Mouse (Mus musculus): ENCODE results near the gene Pla2g15.

The Pla2g15 gene

GRCm38 (mm10) chr8:106134751-106135571 is 15.2 kb upstream of the Pla2g15 start:
- ATAC-seq (ENCODE audit: insufficient number of reproducible peaks, low FRiP score, low TSS enrichment), result no peak

- no peak for ATAC-seq (ENCODE audit: insufficient number of reproducible peaks, low FRiP score, low TSS enrichment)
Measured at GRCm38 (mm10) chr8:106135672-106136071, 14.5 kb upstream of the Pla2g15 start.

GRCm38 (mm10) chr8:106136156-106137130 is 13.8 kb upstream of the Pla2g15 start, which contains the start of gene Esrp2:
Gene Esrp2 (minus strand): TSS chr8:106136974.
- ATAC-seq (ENCODE audit: insufficient number of reproducible peaks, low FRiP score, low TSS enrichment), result no peak

- ATAC-seq (ENCODE audit: insufficient number of reproducible peaks, low FRiP score, low TSS enrichment), result no peak
Measured at GRCm38 (mm10) chr8:106137218-106137905, 12.8 kb upstream of the Pla2g15 start.

- ATAC-seq (ENCODE audit: insufficient number of reproducible peaks, low FRiP score, low TSS enrichment), result no peak
Measured at GRCm38 (mm10) chr8:106137906-106138477, 12.2 kb upstream of the Pla2g15 start.

- no peak for ATAC-seq (ENCODE audit: insufficient number of reproducible peaks, low FRiP score, low TSS enrichment)
Measured at GRCm38 (mm10) chr8:106138616-106139015, 11.6 kb upstream of the Pla2g15 start.

- no peak for ATAC-seq (ENCODE audit: insufficient number of reproducible peaks, low FRiP score, low TSS enrichment)
Measured at GRCm38 (mm10) chr8:106140191-106140590, 10.0 kb upstream of the Pla2g15 start.

- peak; percentile 70 for ATAC-seq (ENCODE audit: insufficient number of reproducible peaks, low FRiP score, low TSS enrichment)
Measured at GRCm38 (mm10) chr8:106140769-106141168, 9.4 kb upstream of the Pla2g15 start.

GRCm38 (mm10) chr8:106145331-106145730 is 4.9 kb upstream of the Pla2g15 start:
- ATAC-seq (ENCODE audit: insufficient number of reproducible peaks, low FRiP score, low TSS enrichment), result no peak

- ATAC-seq (ENCODE audit: insufficient number of reproducible peaks, low FRiP score, low TSS enrichment), result no peak
Measured at GRCm38 (mm10) chr8:106146014-106146413, 4.2 kb upstream of the Pla2g15 start.

- ATAC-seq (ENCODE audit: insufficient number of reproducible peaks, low FRiP score, low TSS enrichment), result no peak
Measured at GRCm38 (mm10) chr8:106147868-106148565, 2.2 kb upstream of the Pla2g15 start.

GRCm38 (mm10) chr8:106149025-106149424 is 1.2 kb upstream of the Pla2g15 start:
- no peak for ATAC-seq (ENCODE audit: insufficient number of reproducible peaks, low FRiP score, low TSS enrichment)

- no peak for ATAC-seq (ENCODE audit: insufficient number of reproducible peaks, low FRiP score, low TSS enrichment)
Measured at GRCm38 (mm10) chr8:106150653-106151000, 428 bp downstream of the Pla2g15 start.

GRCm38 (mm10) chr8:106151041-106151440 is 842 bp downstream of the Pla2g15 start:
- ATAC-seq (ENCODE audit: insufficient number of reproducible peaks, low FRiP score, low TSS enrichment), result no peak

- no peak for ATAC-seq (ENCODE audit: insufficient number of reproducible peaks, low FRiP score, low TSS enrichment)
Measured at GRCm38 (mm10) chr8:106152876-106153275, 2.7 kb downstream of the Pla2g15 start.

GRCm38 (mm10) chr8:106157419-106157818 is 7.2 kb downstream of the Pla2g15 start:
- ATAC-seq (ENCODE audit: insufficient number of reproducible peaks, low FRiP score, low TSS enrichment), result no peak

- no peak for ATAC-seq (ENCODE audit: insufficient number of reproducible peaks, low FRiP score, low TSS enrichment)
Measured at GRCm38 (mm10) chr8:106158381-106158780, 8.2 kb downstream of the Pla2g15 start.

- ATAC-seq (ENCODE audit: insufficient number of reproducible peaks, low FRiP score, low TSS enrichment), result no peak
Measured at GRCm38 (mm10) chr8:106159876-106160275, 9.7 kb downstream of the Pla2g15 start.

- no peak for ATAC-seq (ENCODE audit: insufficient number of reproducible peaks, low FRiP score, low TSS enrichment)
Measured at GRCm38 (mm10) chr8:106163251-106163650, 13.1 kb downstream of the Pla2g15 start.

- ATAC-seq (ENCODE audit: insufficient number of reproducible peaks, low FRiP score, low TSS enrichment), result no peak
Measured at GRCm38 (mm10) chr8:106165460-106165859, 15.3 kb downstream of the Pla2g15 start.

All from cerebellum, adult (tissue).